ENCODE assay signal across 25 mouse cellular contexts in genomic region chr15:88058071-88058470, GRCm38 (mm10).
"Had no signal": no experiment of that assay in that cellular context is flagged by ENCODE, and none has a peak within 500 bp of the region (broad histone marks: within the 10 kb centered on the region; RNA-seq: fewer than 3 reads in every experiment).

No protein-coding gene starts in this region.

- H3K9me3 ChIP-seq: heart, embryonic 10.5 days; heart, embryonic 13.5 days; heart, embryonic 15.5 days; hindbrain, embryonic 13.5 days; hindbrain, embryonic 15.5 days; limb, embryonic 10.5 days; limb, embryonic 12.5 days; liver, embryonic 15.5 days had no signal

- DNase-seq: gastrocnemius, postnatal 14 days; gastrocnemius, postnatal 36 days; heart, adult 18-20 months; heart, postnatal 14 days; heart, postnatal 36 days; kidney, adult 18-20 months; kidney, adult 8-10 months; kidney, postnatal 10 days; kidney, postnatal 25 days; kidney, postnatal 4 days; liver; liver, embryonic 13.5 days had no signal

- H3K36me3 ChIP-seq: heart, embryonic 10.5 days; heart, embryonic 13.5 days; heart, embryonic 15.5 days; hindbrain, embryonic 13.5 days; hindbrain, embryonic 15.5 days; limb, embryonic 10.5 days; limb, embryonic 12.5 days; liver, embryonic 13.5 days; liver, embryonic 15.5 days had no signal

- H3K4me2 ChIP-seq: heart, embryonic 13.5 days; heart, embryonic 15.5 days; hindbrain, embryonic 13.5 days; hindbrain, embryonic 15.5 days; limb, embryonic 12.5 days; liver, embryonic 11.5 days; liver, embryonic 13.5 days; liver, embryonic 15.5 days had no signal

- ATAC-seq: hindbrain, postnatal 0 days; intestine, embryonic 16.5 days had no signal

- H3K4me1 ChIP-seq: heart, embryonic 10.5 days; heart, embryonic 13.5 days; heart, embryonic 15.5 days; limb, embryonic 10.5 days; limb, embryonic 12.5 days; liver, embryonic 13.5 days; liver, embryonic 15.5 days had no signal

- H3K27me3 ChIP-seq: heart, embryonic 15.5 days; hindbrain, embryonic 13.5 days; hindbrain, embryonic 15.5 days; limb, embryonic 12.5 days; liver, embryonic 13.5 days; liver, embryonic 15.5 days had no signal

- H3K9ac ChIP-seq: heart, embryonic 13.5 days; heart, embryonic 15.5 days; hindbrain, embryonic 13.5 days; hindbrain, embryonic 15.5 days; limb, embryonic 12.5 days; liver, embryonic 13.5 days; liver, embryonic 15.5 days had no signal

- H3K27ac ChIP-seq: heart, embryonic 10.5 days; heart, embryonic 13.5 days; heart, embryonic 15.5 days; hindbrain, embryonic 13.5 days; hindbrain, embryonic 15.5 days; hindbrain, postnatal 0 days; layer of hippocampus, adult 2 months; left cerebral cortex, adult 2 months; limb, embryonic 10.5 days; limb, embryonic 12.5 days; liver, embryonic 13.5 days; liver, embryonic 15.5 days had no signal

- H3K4me3 ChIP-seq: heart, embryonic 10.5 days; heart, embryonic 13.5 days; heart, embryonic 15.5 days; hindbrain, embryonic 13.5 days; hindbrain, embryonic 15.5 days; layer of hippocampus, adult 2 months; left cerebral cortex, adult 2 months; limb, embryonic 10.5 days; limb, embryonic 12.5 days; liver, embryonic 13.5 days; liver, embryonic 15.5 days had no signal
